Mouse (Mus musculus) central nervous system, embryonic 11.5 days (tissue): Measurements from ENCODE around the gene Sdhaf3. TPM values are rescaled to one million over a fixed set of nuclear protein-coding genes. Genes with fewer than 3 reads are reported as not detected.

Experiments used
- polyA plus RNA-seq: library from polyadenylated mRNA; depleted of rRNA; stranded (reverse); fragments of >200 nt; gene quantifications from 2 replicates; pipeline ENCODE4 v1.2.3, GENCODE M21; 2012; rRNA removed

Sdhaf3 gene
- polyA plus RNA-seq = 2.1 and 4.0 TPM in 2 replicates

DNA sequence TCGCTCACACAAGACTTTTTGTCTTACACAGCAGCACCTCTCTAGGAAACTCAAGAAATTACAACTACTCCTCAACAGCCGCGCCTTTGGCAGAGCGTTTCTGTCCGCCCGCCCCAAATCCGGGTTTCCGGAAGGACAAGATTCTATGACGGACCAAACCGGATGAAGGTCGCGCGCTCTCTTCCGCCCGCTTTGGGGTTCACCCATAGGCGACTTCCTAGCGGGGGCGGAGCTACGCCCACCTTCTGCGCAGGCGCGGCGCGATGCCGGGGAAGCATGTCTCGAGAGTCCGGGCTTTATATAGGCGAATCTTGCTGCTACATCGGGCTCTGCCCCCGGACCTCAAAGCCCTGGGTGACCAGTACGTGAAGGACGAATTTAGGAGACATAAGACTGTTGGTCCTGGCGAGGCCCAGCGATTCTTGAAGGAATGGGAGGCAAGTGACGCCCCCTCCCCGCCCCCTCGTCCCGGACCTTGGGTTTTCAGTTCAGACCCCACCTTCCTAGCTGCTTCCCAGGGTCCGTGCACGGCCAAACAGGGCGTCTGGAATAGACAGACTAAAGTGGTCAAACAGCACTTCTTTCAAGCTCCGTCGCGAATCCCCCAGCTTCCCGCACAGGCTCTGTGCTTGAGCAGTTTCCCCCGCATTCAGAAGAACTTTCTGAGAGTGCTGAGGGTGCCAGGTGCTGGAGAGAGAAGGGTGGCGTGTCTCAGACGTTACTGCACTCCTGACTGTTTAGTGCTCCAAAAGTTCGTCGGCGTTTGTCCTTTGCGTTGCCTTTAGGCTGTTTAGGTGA lies at the start of gene Sdhaf3:
Gene Sdhaf3 (plus strand): TSS at position 241 of the 798 bp plus-strand sequence.

Other genes with a start within 250 kb of the Sdhaf3 start
- gene Dlx6, start 92.7 kb upstream of the Sdhaf3 start, polyA plus RNA-seq = 4.2 and 7.6 TPM in 2 replicates
- 4.0 and 8.0 TPM in 2 replicates for gene Dlx5, start 73.9 kb upstream of the Sdhaf3 start, polyA plus RNA-seq